Mouse (Mus musculus): ENCODE data around the gene Shmt2.

DNA sequence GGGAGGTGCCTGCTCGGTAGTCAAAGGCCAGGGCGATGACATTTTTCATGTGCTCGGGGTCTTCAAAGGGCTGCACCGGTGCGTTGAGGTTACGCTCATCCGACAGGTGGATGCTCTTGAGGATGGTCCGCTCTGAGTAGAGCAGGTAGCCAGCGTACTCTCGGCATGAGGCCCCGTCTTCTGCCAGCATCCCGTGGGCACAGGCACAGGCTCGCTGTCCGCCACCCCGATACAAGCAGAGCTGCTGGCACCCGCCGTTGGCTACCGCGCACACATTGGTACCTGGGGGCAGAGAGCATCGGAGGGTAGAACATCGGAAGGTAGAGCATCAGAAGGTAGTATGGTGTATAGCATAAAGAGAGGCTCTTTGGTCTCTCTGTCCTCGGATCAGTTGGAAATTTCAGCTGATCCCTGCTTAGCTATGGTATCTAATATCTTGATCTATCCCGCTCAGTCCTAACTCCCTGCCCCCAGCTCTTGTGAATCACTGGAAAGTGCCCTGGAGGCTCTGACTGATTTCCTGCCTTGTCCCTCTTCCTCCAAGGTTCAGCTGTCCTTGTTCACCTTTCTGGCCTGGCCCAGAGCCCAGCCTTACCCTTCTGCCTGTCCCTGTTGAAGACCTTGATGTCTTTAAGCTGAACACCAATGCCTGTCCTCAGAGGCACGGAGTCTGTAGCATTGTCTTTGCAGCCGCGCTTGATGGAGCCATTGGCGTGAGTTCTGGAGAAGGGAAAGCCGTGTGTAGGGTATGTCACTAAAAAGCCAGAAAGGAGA is 44.5 kb upstream of the Shmt2 start:
- TF ChIP-seq CTCF (IDR thresholded peaks at IDR 0.05; ENCODE audit: low read depth) (no peak), EP300 (optimal IDR thresholded peaks at IDR 0.05) (no peak)

All from stomach, postnatal 0 days (tissue).